Mouse (Mus musculus): ENCODE results near the gene Gm17124.
"Not testable (repeated sequence)": the region's sequence is repeated elsewhere in the genome, so short reads cannot be mapped to it uniquely, and the experiment has no call there.

The Gm17124 gene

DNA sequence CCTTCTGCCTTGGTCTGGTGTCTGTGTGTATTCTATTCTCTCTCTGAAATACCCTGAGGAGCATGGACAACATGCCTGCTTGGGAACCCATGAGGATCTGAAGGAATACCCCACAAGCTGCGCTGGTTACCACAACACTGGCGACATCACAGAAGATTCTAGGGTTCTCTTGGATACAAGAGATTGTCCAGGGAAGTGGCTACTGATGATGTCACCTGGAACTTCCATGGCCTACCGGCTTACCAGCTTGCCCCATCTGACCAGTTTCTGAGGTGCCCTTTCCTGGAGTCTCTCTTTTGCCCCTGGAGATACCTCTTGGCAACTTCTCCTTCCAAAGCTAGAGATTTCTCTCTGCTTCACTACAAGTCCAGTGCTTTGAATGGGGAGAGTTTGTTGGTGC is at the start of gene Gm17124:
Gene Gm17124, minus strand, starts transcription at position 101 of the 400 bp plus-strand sequence.
- DNase-seq (ENCODE audit: low spot score): not testable (repeated sequence)

- not testable (repeated sequence) for DNase-seq (ENCODE audit: low spot score)
Observed at GRCm38 (mm10) chr14:42641817-42642216, 42.1 kb upstream of the Gm17124 start, which contains the start of gene Gm3633. Gm3633 (minus strand) TSS chr14:42641917.

Measured in embryo, embryonic 10 days (tissue).